Mouse (Mus musculus) urinary bladder, postnatal 4 days (tissue): ENCODE measurements around the gene Muc16.

ENCODE experiments used
- DNase-seq, 2 experiments: peaks; one replicate each; pipeline ENCODE4 v3.0.0; 2021 to 2022; ENCODE audit warnings: low spot score in 2 of 2

Muc16 gene

GRCm38 (mm10) chr9:18674480-18675154 is at the start of gene Muc16:
Gene Muc16 (minus strand): TSS chr9:18674530.
- DNase-seq: no peak

GRCm38 (mm10) chr9:18722712-18723099 is 48.4 kb upstream of the Muc16 start:
- DNase-seq: no peak

GRCm38 (mm10) chr9:18721931-18722711 is 47.8 kb upstream of the Muc16 start:
- no peak for DNase-seq

- no peak for DNase-seq
These were observed 46.7 kb upstream of the Muc16 start for GRCm38 (mm10) chr9:18721011-18721410.

- no peak for DNase-seq
These were observed 31.3 kb upstream of the Muc16 start for GRCm38 (mm10) chr9:18705628-18706027.

- DNase-seq: no peak
These were observed 76.0 kb downstream of the Muc16 start for GRCm38 (mm10) chr9:18598366-18598765.

- no peak for DNase-seq
These were observed 166.2 kb downstream of the Muc16 start for GRCm38 (mm10) chr9:18508098-18508497.

GRCm38 (mm10) chr9:18478168-18478567 is 196.2 kb downstream of the Muc16 start, which contains the start of the genes Zfp558 and Mbd3l1:
Gene Zfp558 (minus strand): TSS chr9:18478268.
Gene Mbd3l1 (plus strand): TSS chr9:18478359.
- DNase-seq: no peak

- DNase-seq: peak; percentile 60 to 77
These were observed 200.8 kb downstream of the Muc16 start for GRCm38 (mm10) chr9:18473324-18474128.

GRCm38 (mm10) chr9:18468005-18468404 is 206.3 kb downstream of the Muc16 start:
- DNase-seq: no peak

- DNase-seq: no peak
These were observed 207.0 kb downstream of the Muc16 start for GRCm38 (mm10) chr9:18467350-18467749.

- no peak for DNase-seq
These were observed 217.8 kb downstream of the Muc16 start for GRCm38 (mm10) chr9:18456520-18456919.
